Mouse (Mus musculus) C2C12 (cell line): Measurements from ENCODE around the gene Gm37240.

Source experiments
- CTCF ChIP-seq: IDR thresholded peaks from one replicate; pipeline ENCODE4 v1.5.1; 2011; ENCODE audit not compliant: control insufficient read depth, insufficient read depth, insufficient read length
- MAX ChIP-seq: IDR thresholded peaks from one replicate; pipeline ENCODE4 v1.6.1; 2011; ENCODE audit warnings: mild to moderate bottlenecking, control low read depth
- MYOG ChIP-seq: IDR thresholded peaks from one replicate; pipeline ENCODE4 v1.6.1; 2011; ENCODE audit not compliant: control insufficient read depth, insufficient read length; ENCODE audit errors: extremely low read depth

DNA sequence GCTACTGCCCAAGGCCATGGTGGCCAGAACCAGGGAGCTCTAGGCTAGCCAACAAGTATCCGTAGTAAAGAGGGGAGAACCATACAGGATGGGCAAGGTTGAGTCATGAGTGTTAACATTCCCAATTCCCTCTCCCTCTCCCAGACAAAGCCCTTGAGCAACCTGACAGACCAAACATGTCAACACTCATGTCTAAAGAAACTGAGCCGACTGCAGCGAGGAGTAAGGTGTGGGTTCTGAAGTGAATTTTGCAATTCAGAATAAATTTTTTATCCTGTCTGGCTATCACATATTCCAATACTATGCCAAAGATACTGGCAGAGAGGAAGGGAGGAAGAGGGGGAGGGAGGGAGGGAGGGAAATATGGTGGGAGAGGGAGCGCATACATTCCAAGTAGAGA lies 33.6 kb downstream of the Gm37240 start:
- TF ChIP-seq CTCF, result no peak
- TF ChIP-seq MAX, result no peak
- no peak for TF ChIP-seq MYOG
